Mouse (Mus musculus): Measurements from ENCODE around the gene Snorc. TPM values are rescaled to one million over a fixed set of nuclear protein-coding genes. Genes with fewer than 3 reads are reported as not detected.

Gene Snorc
- polyA plus RNA-seq, 1 experiment from 2014 or later = not detected

GRCm38 (mm10) chr1:87468321-87468720 lies 1.8 kb upstream of the Snorc start:
- H3K36me3 ChIP-seq (ENCODE audit: control insufficient read depth, insufficient read depth, low read length) = no peaks in the 10 kb centered on the region
- no peak overlapping the region for H3K4me2 ChIP-seq
- no peak for ATAC-seq (replicated peaks; ENCODE audit: insufficient number of reproducible peaks, low FRiP score, low TSS enrichment)
- no peaks in the 10 kb centered on the region for H3K4me1 ChIP-seq (ENCODE audit: control insufficient read depth, insufficient read depth, low read length)
- no peak overlapping the region for H3K4me3 ChIP-seq (ENCODE audit: low read depth, low read length)
- whole genome bisulfite sequencing (ENCODE audit: insufficient replicate concordance) = 74% methylated on average over 6 of the region's 6 CpGs
- H3K9ac ChIP-seq (ENCODE audit: low read depth, low read length) = no peak overlapping the region
- no peak overlapping the region for H3K27ac ChIP-seq (ENCODE audit: low read depth, low read length)
- 0 out of 2 replicates have a peak, but pooled peaks cover 2% of the 10 kb centered on the region for H3K27me3 ChIP-seq (ENCODE audit: control insufficient read depth, insufficient read depth, low read length)
- H3K9me3 ChIP-seq (replicated peaks; ENCODE audit: control insufficient read depth, low read length) = no peaks in the 10 kb centered on the region

- Histone ChIP-seq H3K4me3 (ENCODE audit: low read depth, low read length) (no peak overlapping the region), H3K4me1 (ENCODE audit: control insufficient read depth, insufficient read depth, low read length) (no peaks in the 10 kb centered on the region), H3K4me2 (no peak overlapping the region), H3K27ac (ENCODE audit: low read depth, low read length) (no peak overlapping the region), H3K27me3 (ENCODE audit: control insufficient read depth, insufficient read depth, low read length) (peaks cover 34% of the 10 kb centered on the region), H3K36me3 (ENCODE audit: control insufficient read depth, insufficient read depth, low read length) (no peaks in the 10 kb centered on the region), H3K9ac (ENCODE audit: low read depth, low read length) (no peak overlapping the region), H3K9me3 (replicated peaks; ENCODE audit: control insufficient read depth, low read length) (no peaks in the 10 kb centered on the region)
- 71% methylated on average over 7 of the region's 7 CpGs for WGBS (ENCODE audit: insufficient replicate concordance)
- no peak for ATAC-seq (replicated peaks; ENCODE audit: insufficient number of reproducible peaks, low FRiP score, low TSS enrichment)
Measured at GRCm38 (mm10) chr1:87471914-87472313, 1.8 kb downstream of the Snorc start.

- H3K27me3 ChIP-seq (ENCODE audit: control insufficient read depth, insufficient read depth, low read length) = peaks cover 39% of the 10 kb centered on the region
Measured at GRCm38 (mm10) chr1:87472576-87472975, 2.5 kb downstream of the Snorc start.

GRCm38 (mm10) chr1:87475076-87475895 lies 5.2 kb downstream of the Snorc start:
- Histone ChIP-seq H3K27me3 (ENCODE audit: control insufficient read depth, insufficient read depth, low read length) (peaks cover 45% of the 10 kb centered on the region), H3K4me3 (ENCODE audit: low read depth, low read length) (peak overlapping the region; percentile 42), H3K36me3 (ENCODE audit: control insufficient read depth, insufficient read depth, low read length) (no peaks in the 10 kb centered on the region), H3K4me1 (ENCODE audit: control insufficient read depth, insufficient read depth, low read length) (no peaks in the 10 kb centered on the region), H3K4me2 (peak overlapping the region; percentile 71), H3K9me3 (replicated peaks; ENCODE audit: control insufficient read depth, low read length) (no peaks in the 10 kb centered on the region), H3K27ac (ENCODE audit: low read depth, low read length) (no peak overlapping the region), H3K9ac (ENCODE audit: low read depth, low read length) (no peak overlapping the region)
- 5% methylated on average over 41 of the region's 42 CpGs for WGBS (ENCODE audit: insufficient replicate concordance)
- no peak for ATAC-seq (replicated peaks; ENCODE audit: insufficient number of reproducible peaks, low FRiP score, low TSS enrichment)

More at GRCm38 (mm10) chr1:87472576-87472975, 2.5 kb downstream of the Snorc start:
- no peak overlapping the region for H3K4me2 ChIP-seq
- H3K27ac ChIP-seq (ENCODE audit: low read depth, low read length) = no peak overlapping the region
- no peak for ATAC-seq (replicated peaks; ENCODE audit: insufficient number of reproducible peaks, low FRiP score, low TSS enrichment)
- H3K9ac ChIP-seq (ENCODE audit: low read depth, low read length) = no peak overlapping the region
- no peak overlapping the region for H3K4me3 ChIP-seq (ENCODE audit: low read depth, low read length)
- no peaks in the 10 kb centered on the region for H3K4me1 ChIP-seq (ENCODE audit: control insufficient read depth, insufficient read depth, low read length)
- WGBS (ENCODE audit: insufficient replicate concordance) = 75% methylated on average over 7 of the region's 7 CpGs
- H3K9me3 ChIP-seq (replicated peaks; ENCODE audit: control insufficient read depth, low read length) = no peaks in the 10 kb centered on the region
- no peaks in the 10 kb centered on the region for H3K36me3 ChIP-seq (ENCODE audit: control insufficient read depth, insufficient read depth, low read length)

- no peaks in the 10 kb centered on the region for H3K4me1 ChIP-seq (ENCODE audit: control insufficient read depth, insufficient read depth, low read length)
- WGBS (ENCODE audit: insufficient replicate concordance) = 76% methylated on average over 4 of the region's 4 CpGs
- no peak overlapping the region for H3K9ac ChIP-seq (ENCODE audit: low read depth, low read length)
- H3K4me2 ChIP-seq = no peak overlapping the region
- H3K36me3 ChIP-seq (ENCODE audit: control insufficient read depth, insufficient read depth, low read length) = no peaks in the 10 kb centered on the region
- H3K27me3 ChIP-seq (ENCODE audit: control insufficient read depth, insufficient read depth, low read length) = peaks cover 9% of the 10 kb centered on the region
- H3K4me3 ChIP-seq (ENCODE audit: low read depth, low read length) = no peak overlapping the region
- H3K27ac ChIP-seq (ENCODE audit: low read depth, low read length) = no peak overlapping the region
- H3K9me3 ChIP-seq (replicated peaks; ENCODE audit: control insufficient read depth, low read length) = no peaks in the 10 kb centered on the region
- no peak for ATAC-seq (replicated peaks; ENCODE audit: insufficient number of reproducible peaks, low FRiP score, low TSS enrichment)
Measured at GRCm38 (mm10) chr1:87482546-87482945, 12.5 kb downstream of the Snorc start.

GRCm38 (mm10) chr1:87486386-87486785 lies 16.3 kb downstream of the Snorc start:
- Histone ChIP-seq H3K4me3 (ENCODE audit: low read depth, low read length) (no peak overlapping the region), H3K9me3 (replicated peaks; ENCODE audit: control insufficient read depth, low read length) (no peaks in the 10 kb centered on the region), H3K4me1 (ENCODE audit: control insufficient read depth, insufficient read depth, low read length) (no peaks in the 10 kb centered on the region), H3K9ac (ENCODE audit: low read depth, low read length) (no peak overlapping the region), H3K36me3 (ENCODE audit: control insufficient read depth, insufficient read depth, low read length) (no peaks in the 10 kb centered on the region), H3K27ac (ENCODE audit: low read depth, low read length) (no peak overlapping the region), H3K27me3 (ENCODE audit: control insufficient read depth, insufficient read depth, low read length) (no peaks in the 10 kb centered on the region), H3K4me2 (no peak overlapping the region)
- no peak for ATAC-seq (replicated peaks; ENCODE audit: insufficient number of reproducible peaks, low FRiP score, low TSS enrichment)
- WGBS (ENCODE audit: insufficient replicate concordance) = 59% methylated on average over 6 of the region's 6 CpGs

GRCm38 (mm10) chr1:87492285-87492684 lies 22.2 kb downstream of the Snorc start:
- H3K36me3 ChIP-seq (ENCODE audit: control insufficient read depth, insufficient read depth, low read length) = no peaks in the 10 kb centered on the region
- no peak overlapping the region for H3K27ac ChIP-seq (ENCODE audit: low read depth, low read length)
- H3K4me3 ChIP-seq (ENCODE audit: low read depth, low read length) = no peak overlapping the region
- H3K4me1 ChIP-seq (ENCODE audit: control insufficient read depth, insufficient read depth, low read length) = no peaks in the 10 kb centered on the region
- H3K27me3 ChIP-seq (ENCODE audit: control insufficient read depth, insufficient read depth, low read length) = no peaks in the 10 kb centered on the region
- WGBS (ENCODE audit: insufficient replicate concordance) = 52% methylated on average over 3 of the region's 3 CpGs
- no peak overlapping the region for H3K4me2 ChIP-seq
- H3K9me3 ChIP-seq (replicated peaks; ENCODE audit: control insufficient read depth, low read length) = no peaks in the 10 kb centered on the region
- no peak for ATAC-seq (replicated peaks; ENCODE audit: insufficient number of reproducible peaks, low FRiP score, low TSS enrichment)
- H3K9ac ChIP-seq (ENCODE audit: low read depth, low read length) = no peak overlapping the region

- no peak for ATAC-seq (replicated peaks; ENCODE audit: insufficient number of reproducible peaks, low FRiP score, low TSS enrichment)
- WGBS (ENCODE audit: insufficient replicate concordance) = 65% methylated on average over 4 of the region's 4 CpGs
- Histone ChIP-seq H3K9me3 (replicated peaks; ENCODE audit: control insufficient read depth, low read length) (no peaks in the 10 kb centered on the region), H3K4me1 (ENCODE audit: control insufficient read depth, insufficient read depth, low read length) (no peaks in the 10 kb centered on the region), H3K27me3 (ENCODE audit: control insufficient read depth, insufficient read depth, low read length) (no peaks in the 10 kb centered on the region), H3K4me2 (no peak overlapping the region), H3K27ac (ENCODE audit: low read depth, low read length) (no peak overlapping the region), H3K36me3 (ENCODE audit: control insufficient read depth, insufficient read depth, low read length) (no peaks in the 10 kb centered on the region), H3K4me3 (ENCODE audit: low read depth, low read length) (no peak overlapping the region), H3K9ac (ENCODE audit: low read depth, low read length) (no peak overlapping the region)
Measured at GRCm38 (mm10) chr1:87493542-87493941, 23.5 kb downstream of the Snorc start.

- H3K9ac ChIP-seq (ENCODE audit: low read depth, low read length) = no peak overlapping the region
- H3K36me3 ChIP-seq (ENCODE audit: control insufficient read depth, insufficient read depth, low read length) = no peaks in the 10 kb centered on the region
- peaks cover 38% of the 10 kb centered on the region for H3K27me3 ChIP-seq (ENCODE audit: control insufficient read depth, insufficient read depth, low read length)
- 82% methylated on average over 4 of the region's 4 CpGs for WGBS (ENCODE audit: insufficient replicate concordance)
- peaks cover 7% of the 10 kb centered on the region for H3K4me1 ChIP-seq (ENCODE audit: control insufficient read depth, insufficient read depth, low read length)
- no peak overlapping the region for H3K27ac ChIP-seq (ENCODE audit: low read depth, low read length)
- no peaks in the 10 kb centered on the region for H3K9me3 ChIP-seq (replicated peaks; ENCODE audit: control insufficient read depth, low read length)
- H3K4me3 ChIP-seq (ENCODE audit: low read depth, low read length) = no peak overlapping the region
- ATAC-seq (replicated peaks; ENCODE audit: insufficient number of reproducible peaks, low FRiP score, low TSS enrichment) = no peak
- H3K4me2 ChIP-seq = no peak overlapping the region
Measured at GRCm38 (mm10) chr1:87505524-87505923, 35.5 kb downstream of the Snorc start.
